Mouse (Mus musculus) ES-E14 (cell line): ENCODE results near the gene Mff.

Experiments used
- CHD2 ChIP-seq: IDR thresholded peaks from 2 replicates; pipeline ENCODE4 v1.6.1; 2014; ENCODE audit warnings: mild to moderate bottlenecking, low read depth, low read length, inconsistent platforms
- HCFC1 ChIP-seq: IDR thresholded peaks from 2 replicates; pipeline ENCODE4 v1.6.1; 2012; ENCODE audit warnings: low read length, inconsistent platforms, borderline replicate concordance; ENCODE audit not compliant: insufficient read depth
- ZNF384 ChIP-seq: IDR thresholded peaks from 2 replicates; pipeline ENCODE4 v1.6.1; 2012; ENCODE audit warnings: low read depth, low read length, inconsistent platforms

DNA sequence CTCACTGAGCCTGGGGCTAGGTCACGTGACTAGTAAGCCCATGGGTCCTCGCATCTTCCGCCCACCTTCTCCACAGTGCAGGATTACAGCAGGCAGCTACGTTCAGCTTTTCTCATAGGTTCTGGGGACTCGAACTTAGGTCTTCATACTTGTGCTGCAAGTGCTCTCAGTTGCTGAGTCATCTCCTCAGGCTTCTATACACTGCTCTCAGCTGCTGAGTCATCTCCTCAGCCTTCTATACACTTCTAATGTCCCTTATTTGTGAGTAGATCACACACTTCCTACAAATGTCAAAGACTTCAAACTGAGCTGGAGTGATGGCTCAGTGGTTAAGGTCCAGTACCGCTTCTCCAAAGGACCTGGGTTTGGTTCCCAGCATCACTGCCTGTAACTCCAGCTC, 67.5 kb downstream of the Mff start:
- no peak for TF ChIP-seq CHD2
- no peak for TF ChIP-seq ZNF384
- TF ChIP-seq HCFC1 = no peak
